In genomic region chr14:117525133-117525532, GRCm38 (mm10) we compare ENCODE assay signal across 33 mouse cellular contexts.
"Had no signal": no experiment of that assay in that cellular context is flagged by ENCODE, and none has a peak within 500 bp of the region (broad histone marks: within the 10 kb centered on the region; RNA-seq: fewer than 3 reads in every experiment).

No protein-coding gene starts in this region.

- H3K9ac ChIP-seq: heart, embryonic 13.5 days; heart, embryonic 15.5 days; hindbrain, embryonic 12.5 days; hindbrain, embryonic 13.5 days; hindbrain, embryonic 14.5 days; hindbrain, embryonic 15.5 days; intestine, embryonic 15.5 days; kidney, embryonic 15.5 days had no signal

- H3K4me3 ChIP-seq: heart, embryonic 13.5 days; heart, embryonic 15.5 days; hindbrain, embryonic 10.5 days; hindbrain, embryonic 12.5 days; hindbrain, embryonic 13.5 days; hindbrain, embryonic 15.5 days; intestine, embryonic 15.5 days; kidney, embryonic 15.5 days; layer of hippocampus, adult 2 months; left cerebral cortex, adult 2 months had no signal

- H3K27me3 ChIP-seq: heart, embryonic 13.5 days; heart, embryonic 15.5 days; hindbrain, embryonic 12.5 days; hindbrain, embryonic 13.5 days; hindbrain, embryonic 15.5 days; intestine, embryonic 15.5 days; kidney, embryonic 15.5 days had no signal

- H3K4me2 ChIP-seq: heart, embryonic 13.5 days; heart, embryonic 15.5 days; hindbrain, embryonic 12.5 days; hindbrain, embryonic 13.5 days; hindbrain, embryonic 14.5 days; hindbrain, embryonic 15.5 days; intestine, embryonic 15.5 days; kidney, embryonic 15.5 days had no signal

- H3K9me3 ChIP-seq: heart, embryonic 13.5 days; heart, embryonic 15.5 days; hindbrain, embryonic 10.5 days; hindbrain, embryonic 12.5 days; hindbrain, embryonic 13.5 days; hindbrain, embryonic 15.5 days; intestine, embryonic 15.5 days; kidney, embryonic 15.5 days had no signal

- H3K4me1 ChIP-seq: heart, embryonic 13.5 days; heart, embryonic 15.5 days; hindbrain, embryonic 10.5 days; hindbrain, embryonic 12.5 days; hindbrain, embryonic 13.5 days; hindbrain, embryonic 15.5 days; intestine, embryonic 15.5 days had no signal

- H3K36me3 ChIP-seq: heart, embryonic 13.5 days; heart, embryonic 15.5 days; hindbrain, embryonic 10.5 days; hindbrain, embryonic 12.5 days; hindbrain, embryonic 13.5 days; hindbrain, embryonic 15.5 days; intestine, embryonic 15.5 days; kidney, embryonic 15.5 days had no signal

- H3K27ac ChIP-seq: heart, embryonic 13.5 days; heart, embryonic 15.5 days; hindbrain, embryonic 10.5 days; hindbrain, embryonic 12.5 days; hindbrain, embryonic 13.5 days; hindbrain, embryonic 14.5 days; hindbrain, embryonic 15.5 days; hindbrain, postnatal 0 days; intestine, embryonic 15.5 days; kidney, embryonic 15.5 days; kidney, postnatal 0 days; layer of hippocampus, adult 2 months; left cerebral cortex, adult 2 months had no signal

- DNase-seq: heart, postnatal 10 days; heart, postnatal 14 days; heart, postnatal 36 days; heart, postnatal 4 days; kidney, adult 11 months; kidney, adult 18-20 months; kidney, adult 2 months; kidney, adult 8-10 months; kidney, adult 9 months; kidney, postnatal 10 days; kidney, postnatal 14 days; kidney, postnatal 25 days; kidney, postnatal 36 days; kidney, postnatal 4 days; layer of hippocampus, adult 9-11 months; layer of hippocampus, postnatal 36 days had no signal

- ATAC-seq: hindbrain, embryonic 16.5 days; hindbrain, postnatal 0 days; inflammation-experienced regulatory T-cells, adult 6 months; intestine, embryonic 15.5 days; intestine, embryonic 16.5 days; intestine, postnatal 0 days had no signal
